Comparison of ENCODE assay signal across 1 mouse cellular context in the genomic region with DNA sequence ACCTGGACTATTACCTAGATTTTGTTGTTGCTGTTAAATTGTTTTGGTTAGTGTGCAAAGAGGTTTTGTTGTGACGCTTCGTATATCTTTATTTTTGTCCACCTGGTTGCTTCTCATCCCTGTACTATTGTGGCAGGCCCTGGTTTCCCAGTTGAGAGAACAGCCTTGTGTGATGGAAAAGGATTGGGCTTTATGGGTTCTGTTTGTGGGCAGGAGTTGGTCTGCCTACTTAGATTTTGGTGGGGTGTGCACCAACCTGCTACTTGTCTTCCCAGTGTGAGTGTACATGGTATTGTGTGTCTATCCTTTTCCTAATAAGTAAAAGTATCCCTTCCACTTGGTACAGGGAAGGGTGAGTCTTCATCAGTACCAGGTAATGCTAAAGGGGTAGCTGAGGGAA.
TF ChIP-seq lines count a peak whose summit lies in the region.

No protein-coding gene starts in this region.

TF ChIP-seq in CH12.LX, 34 proteins besides CTCF, POLR2A, EP300 and RAD21:
- TF ChIP-seq PAX5 (IDR thresholded peaks at IDR 0.05; ENCODE audit: low read length) (no peak), ELF1 (IDR thresholded peaks at IDR 0.05; ENCODE audit: low read depth, low read length) (no peak), CHD1 (IDR thresholded peaks at IDR 0.05; ENCODE audit: low read depth, low read length) (no peak), NELFE (IDR thresholded peaks at IDR 0.05; ENCODE audit: low read depth, low read length) (no peak), ZKSCAN1 (IDR thresholded peaks at IDR 0.05; ENCODE audit: borderline replicate concordance, low read depth, low read length) (no peak), MAX (IDR thresholded peaks at IDR 0.05; ENCODE audit: low read length) (no peak), MEF2A (IDR thresholded peaks at IDR 0.05; ENCODE audit: borderline replicate concordance, low read depth, low read length) (no peak), ZNF384 (IDR thresholded peaks at IDR 0.05; ENCODE audit: low read depth, low read length) (no peak)
